Mouse (Mus musculus) mesoderm, embryonic 11.5 days (tissue): ENCODE data around the gene Hivep3.

ENCODE experiments used
- DNase-seq: peaks from one replicate; pipeline ENCODE4 v3.0.0-alpha.2; 2012; ENCODE audit warnings: low read depth, low spot score

Gene Hivep3

DNA sequence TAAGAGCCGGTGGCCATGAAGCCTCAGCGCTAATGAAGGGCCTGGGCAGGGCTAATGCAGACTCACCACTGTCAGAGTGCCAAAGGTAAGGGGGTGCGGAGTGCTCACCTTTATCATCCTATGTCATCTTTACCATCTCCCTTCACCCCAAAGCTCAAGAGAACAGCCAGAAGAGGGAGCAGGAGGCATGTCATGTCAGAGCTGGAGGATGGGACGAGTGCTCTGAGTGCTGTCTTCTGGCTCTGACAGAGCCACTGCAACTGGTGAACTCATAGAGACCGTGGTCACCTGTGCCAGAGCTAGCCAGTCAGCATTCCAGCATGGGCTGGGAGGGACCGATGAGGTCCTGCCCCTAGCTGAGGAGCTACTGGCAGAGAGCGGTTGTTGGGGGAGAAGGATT is 27.2 kb downstream of the Hivep3 start:
- no peak for DNase-seq

- no peak for DNase-seq
Observed at GRCm38 (mm10) chr4:119761459-119762121, 28.0 kb downstream of the Hivep3 start.

DNA sequence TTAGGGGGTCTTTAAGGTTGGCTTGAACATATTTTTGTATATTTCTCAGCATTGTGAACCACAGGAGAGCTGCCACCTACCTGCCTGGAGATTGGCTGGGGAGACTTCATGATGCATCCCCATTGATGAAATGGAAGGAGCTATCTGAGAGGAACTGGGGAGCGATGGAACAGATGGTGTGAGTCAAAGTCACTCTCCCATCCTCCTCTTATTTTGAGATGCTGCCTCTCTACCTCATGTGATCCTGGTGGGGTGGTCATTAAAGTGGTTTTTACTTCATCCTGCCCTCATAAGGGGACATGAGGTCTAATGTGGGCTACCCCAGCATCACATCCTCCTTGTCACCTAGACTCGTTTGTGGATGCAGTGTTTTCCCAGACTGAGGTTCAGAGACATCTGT is 28.6 kb downstream of the Hivep3 start:
- DNase-seq, result no peak

DNA sequence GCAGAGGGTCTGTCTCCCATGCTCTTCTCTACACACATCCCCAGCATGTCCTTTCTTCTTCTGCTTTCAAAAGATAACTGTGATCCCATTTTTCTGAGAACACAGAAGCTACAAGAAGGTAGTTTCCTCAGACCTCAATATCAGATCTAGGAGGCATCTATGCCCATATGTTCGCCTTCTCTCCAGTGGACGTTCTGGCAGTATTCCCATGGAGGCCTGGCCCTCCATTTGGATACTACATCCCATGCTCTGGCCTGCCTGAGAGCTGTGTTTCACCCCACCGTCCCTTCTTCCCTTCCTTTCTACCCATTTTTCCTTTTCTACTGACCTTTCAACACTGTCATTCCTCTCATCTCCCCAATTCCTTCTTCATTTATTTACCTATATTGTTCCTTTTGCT is 34.5 kb downstream of the Hivep3 start:
- no peak for DNase-seq

GRCm38 (mm10) chr4:119775913-119776312 is 42.3 kb downstream of the Hivep3 start:
- DNase-seq, result no peak

DNA sequence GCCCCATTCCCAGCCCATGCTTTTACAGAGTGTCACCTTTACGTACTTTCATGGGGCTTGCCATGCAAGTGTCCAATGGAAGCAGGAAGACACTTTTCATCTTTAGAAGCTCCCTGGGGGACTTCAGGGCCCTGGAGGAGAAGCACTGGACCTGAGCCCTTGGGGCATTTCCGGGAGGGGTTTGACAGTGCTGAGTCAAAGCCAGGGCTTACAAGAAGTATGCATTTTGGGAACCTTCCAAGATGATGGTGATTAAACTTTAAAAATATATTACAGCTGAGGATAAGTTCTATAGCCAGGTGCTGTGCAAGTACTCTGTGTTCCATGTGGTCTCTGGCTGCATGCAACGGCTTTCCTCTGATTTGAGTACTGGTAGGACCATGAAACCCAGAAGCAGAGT is 43.6 kb downstream of the Hivep3 start:
- DNase-seq, result no peak

- no peak for DNase-seq
Observed at GRCm38 (mm10) chr4:119779561-119780400, 46.2 kb downstream of the Hivep3 start.

- no peak for DNase-seq
Observed at GRCm38 (mm10) chr4:119780881-119781280, 47.3 kb downstream of the Hivep3 start.

- no peak for DNase-seq
Observed at GRCm38 (mm10) chr4:119784959-119785358, 51.4 kb downstream of the Hivep3 start.

- DNase-seq, result no peak
Observed at GRCm38 (mm10) chr4:119786307-119786706, 52.7 kb downstream of the Hivep3 start.

DNA sequence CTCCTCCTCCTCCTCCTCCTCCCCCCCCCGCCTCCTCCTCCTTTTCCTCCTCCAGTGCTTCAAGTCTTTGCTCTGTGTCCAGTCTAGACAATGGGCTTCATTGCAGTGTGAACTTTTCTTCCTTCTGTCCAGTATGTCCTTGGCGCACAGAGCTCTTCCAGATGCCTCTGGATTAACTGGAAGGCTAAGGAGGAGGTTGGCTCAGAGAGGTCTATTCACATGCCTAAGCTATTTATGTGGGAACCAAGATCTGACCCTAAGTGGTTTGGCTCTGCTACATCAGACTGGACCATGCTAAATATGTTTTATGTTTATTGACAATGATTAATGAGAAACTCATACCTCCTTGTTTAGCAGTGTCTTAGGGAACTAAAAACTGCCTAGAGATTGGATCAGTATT is 53.1 kb downstream of the Hivep3 start:
- no peak for DNase-seq

DNA sequence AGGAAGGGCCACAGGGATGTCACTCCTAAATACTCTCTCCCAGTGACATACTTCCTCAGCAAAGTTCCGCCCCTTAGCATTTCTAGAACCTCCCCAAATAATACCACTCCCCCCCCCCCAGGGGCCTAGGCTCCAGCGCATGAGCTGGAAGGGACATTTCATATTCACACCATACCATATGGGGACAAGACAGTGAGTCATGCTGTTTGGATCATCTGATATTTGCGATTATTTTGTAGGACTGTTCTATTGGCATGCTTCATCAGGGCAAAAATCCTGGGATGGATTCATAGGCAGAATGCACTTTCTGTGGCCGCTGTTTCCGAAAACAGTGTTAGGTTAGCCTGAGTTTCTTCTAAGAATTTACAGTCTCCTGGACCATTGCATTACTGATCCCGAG is 55.2 kb downstream of the Hivep3 start:
- no peak for DNase-seq

DNA sequence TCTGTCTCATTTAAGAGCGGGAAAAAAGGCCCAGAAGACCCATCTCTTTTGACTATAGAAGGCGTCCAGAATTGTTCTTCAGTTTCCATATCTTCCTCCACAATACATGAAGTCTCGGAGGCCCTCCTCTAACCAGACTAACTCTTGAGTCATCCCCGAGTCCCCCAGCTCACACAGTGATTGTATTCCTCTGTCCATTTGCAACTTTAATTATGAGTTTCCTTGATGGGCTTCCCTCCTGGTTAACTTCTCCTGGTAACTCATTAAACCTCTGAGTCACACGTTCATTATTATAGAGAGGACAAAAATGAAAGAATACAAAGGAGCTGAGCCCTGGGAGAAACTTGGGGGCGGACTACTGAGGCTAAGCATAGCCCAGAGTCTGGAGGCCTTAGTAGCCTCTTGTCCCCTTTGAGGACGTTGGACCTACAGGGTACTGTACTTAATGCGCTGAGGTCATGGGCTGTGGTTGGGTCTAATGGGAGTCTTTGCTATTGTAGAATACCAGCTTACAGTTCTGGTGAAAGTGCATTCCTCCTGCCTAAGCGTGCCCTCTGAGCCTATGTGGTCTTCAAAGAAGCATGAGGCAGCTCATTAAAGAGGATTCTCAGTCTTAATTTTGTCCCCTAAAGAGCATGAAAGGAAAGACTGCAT is 56.0 kb downstream of the Hivep3 start:
- no peak for DNase-seq

DNA sequence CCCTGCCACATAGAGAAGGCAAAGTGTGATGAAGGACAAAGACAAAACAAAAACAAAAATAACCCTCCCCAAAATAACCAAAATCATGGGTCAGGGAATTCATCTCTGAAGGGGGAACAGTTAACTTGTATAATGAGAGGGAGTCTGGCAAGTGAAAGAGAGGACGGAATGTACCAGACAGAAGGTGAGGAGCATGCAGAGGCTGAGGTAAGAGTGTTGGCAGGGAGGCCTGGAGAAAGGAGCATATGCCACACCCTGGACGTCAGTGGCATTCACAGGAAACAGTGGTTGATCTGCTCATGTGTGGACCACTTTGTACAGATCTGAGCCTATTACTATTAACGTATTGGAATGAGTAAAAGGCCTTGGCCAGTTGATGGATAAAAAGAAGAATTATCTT is 65.3 kb downstream of the Hivep3 start:
- no peak for DNase-seq

DNA sequence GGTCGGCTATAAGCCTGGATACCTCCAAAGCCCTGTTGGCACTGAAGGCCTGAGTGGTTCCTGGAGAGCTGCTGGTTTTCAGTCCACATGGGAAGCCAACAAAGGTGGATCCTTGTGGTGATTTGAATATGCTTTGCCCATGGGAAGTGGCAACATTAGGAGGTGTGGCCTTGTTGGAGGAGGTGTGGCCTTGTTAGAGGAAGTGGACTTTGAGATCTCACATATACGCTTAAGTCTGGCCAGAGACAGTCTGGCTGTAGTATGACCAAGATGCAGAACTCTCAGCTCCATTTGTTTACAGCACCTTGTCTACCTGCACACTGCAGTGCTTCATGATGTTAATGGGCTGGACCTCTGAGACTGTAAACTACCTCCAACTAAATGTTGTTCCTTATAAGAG is 73.0 kb downstream of the Hivep3 start:
- no peak for DNase-seq

- no peak for DNase-seq
Observed at GRCm38 (mm10) chr4:119807359-119807758, 73.8 kb downstream of the Hivep3 start.

GRCm38 (mm10) chr4:119809245-119809644 is 75.7 kb downstream of the Hivep3 start:
- peak; percentile 76 for DNase-seq

DNA sequence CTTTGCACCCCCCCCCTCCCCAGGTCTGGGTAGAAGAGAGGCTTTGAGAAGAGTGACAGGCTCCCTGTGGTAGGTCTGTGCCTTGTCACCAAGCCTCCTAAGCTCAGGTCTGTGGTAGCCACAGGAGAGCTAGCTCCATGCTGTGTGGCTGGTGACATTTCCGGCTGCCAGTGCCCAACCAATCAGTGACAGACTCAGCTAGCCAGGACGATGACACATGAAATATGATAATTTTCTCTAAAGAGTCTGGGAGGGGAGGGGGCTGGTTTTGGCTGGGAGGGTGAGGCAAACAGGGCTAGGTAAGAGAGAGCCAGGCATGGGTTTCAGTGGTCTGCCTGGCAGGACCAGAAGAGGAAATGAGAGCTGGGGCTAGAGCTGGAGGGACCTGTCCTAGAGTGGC is 79.2 kb downstream of the Hivep3 start:
- no peak for DNase-seq

GRCm38 (mm10) chr4:119813500-119814184 is 80.1 kb downstream of the Hivep3 start:
- DNase-seq, result no peak

DNA sequence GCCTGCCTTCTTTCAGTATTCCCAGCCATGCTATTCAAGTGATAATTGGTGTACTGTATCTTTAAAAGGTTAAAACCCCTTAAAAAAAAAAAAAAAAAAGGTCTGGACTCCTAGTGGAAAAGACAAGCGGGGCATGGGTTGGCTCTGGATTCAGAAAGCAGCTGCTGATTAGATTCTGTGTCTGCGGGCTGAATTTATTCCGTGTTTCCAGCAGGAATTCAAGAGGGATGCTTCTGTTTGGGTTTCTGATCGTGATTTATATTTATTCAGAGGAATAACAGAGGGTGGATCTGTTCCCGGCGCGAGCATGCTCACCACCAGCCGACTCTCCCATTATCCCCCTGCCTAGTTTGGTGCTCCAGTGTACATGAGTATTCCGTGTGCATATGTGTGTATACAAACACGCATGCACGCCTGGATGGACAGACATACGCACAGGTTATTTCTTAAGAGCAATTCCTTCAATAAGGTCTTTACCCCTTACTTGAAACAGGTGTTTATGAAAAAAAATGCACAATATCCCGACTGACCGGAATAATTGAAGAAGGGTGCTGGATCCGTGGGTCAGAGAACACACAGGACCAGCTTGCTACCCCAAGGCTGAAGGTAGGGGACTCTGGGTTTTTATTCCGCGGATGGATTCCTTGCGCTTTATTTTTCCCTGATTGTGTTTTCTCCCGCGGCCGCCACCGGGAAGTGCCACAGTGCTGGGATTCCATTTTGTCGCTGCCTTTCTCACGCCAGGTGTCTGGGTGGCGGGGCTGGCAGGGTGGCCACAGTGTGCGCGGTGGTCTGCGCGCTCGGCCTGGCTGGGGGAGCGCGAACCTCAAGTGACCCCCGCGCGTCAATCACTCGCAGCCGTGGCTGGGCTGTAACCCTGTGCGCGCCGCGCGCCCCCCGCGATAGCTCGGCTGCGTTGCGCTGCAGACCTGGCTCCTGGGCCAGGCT is 80.9 kb downstream of the Hivep3 start:
- DNase-seq, result peak; percentile 37
